Mouse (Mus musculus): ENCODE results near the gene Gm10591. TPM values are rescaled to one million over a fixed set of nuclear protein-coding genes. Genes with fewer than 3 reads are reported as not detected.
"Not testable (repeated sequence)": the region's sequence is repeated elsewhere in the genome, so short reads cannot be mapped to it uniquely, and the experiment has no call there.

The Gm10591 gene
- not detected for total RNA-seq (2022)

DNA sequence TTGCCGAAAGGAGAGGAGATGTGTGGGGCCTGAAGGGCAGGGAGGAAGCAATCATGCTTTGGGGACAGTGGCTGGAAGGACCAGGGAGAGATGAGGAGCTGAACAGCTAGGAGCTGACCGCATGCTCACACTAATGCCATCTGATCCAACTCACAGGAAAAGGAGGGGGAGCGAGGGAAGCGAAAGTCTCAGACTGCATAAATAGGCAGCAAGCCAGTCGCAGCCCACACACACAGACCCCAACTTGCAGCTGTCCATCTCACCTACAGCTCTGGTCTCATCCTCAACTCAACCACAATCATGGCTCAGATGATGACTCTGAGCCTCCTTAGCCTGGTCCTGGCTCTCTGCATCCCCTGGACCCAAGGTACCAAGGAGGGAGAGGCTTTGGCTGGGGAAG, at the start of gene Gm10591:
Gene Gm10591, plus strand, starts transcription at position 301 of the 400 bp plus-strand sequence.
- DNase-seq (ENCODE audit: low spot score in 2 of 2) = not testable (repeated sequence)

GRCm38 (mm10) chr4:42629419-42629818, 17.4 kb downstream of the Gm10591 start, which contains the start of gene Gm2564:
Gene Gm2564 (plus strand): TSS chr4:42629719.
- DNase-seq (ENCODE audit: low spot score in 2 of 2) = not testable (repeated sequence)

GRCm38 (mm10) chr4:42654951-42655350, 43.0 kb downstream of the Gm10591 start, which contains the start of gene Ccl27b:
Gene Ccl27b (plus strand): TSS chr4:42655251.
- DNase-seq (ENCODE audit: low spot score in 2 of 2) = not testable (repeated sequence)

- DNase-seq (ENCODE audit: low spot score in 2 of 2) = not testable (repeated sequence)
Measured at GRCm38 (mm10) chr4:42661793-42662192, 49.8 kb downstream of the Gm10591 start, which contains the start of gene Il11ra2. Gene Il11ra2 (minus strand): TSS chr4:42661893.

Other genes starting within 250 kb of the Gm10591 start
- not detected for gene Gm21586, start 172.8 kb upstream of the Gm10591 start, total RNA-seq (2022)
- 1 to 10 TPM; 4.9 to 8.7 (median 6.8) TPM for gene Gm2163, start 145.4 kb upstream of the Gm10591 start, total RNA-seq (2022)
- gene Fam205a2, start 84.0 kb upstream of the Gm10591 start, total RNA-seq (2022) = 1 to 10 TPM in 1 of 4 experiments, not detected in 3; 2.3 TPM
- 10 to 100 TPM; 12.8 to 17.7 (median 15.2) TPM for gene Gm2564, start 17.5 kb downstream of the Gm10591 start, total RNA-seq (2022)
- gene Ccl27b, start 43.1 kb downstream of the Gm10591 start, total RNA-seq (2022) = 1 to 10 TPM; 2.5 to 5.8 (median 3.6) TPM
- gene Il11ra2, start 49.7 kb downstream of the Gm10591 start, total RNA-seq (2022) = under 1 TPM in 1 of 4 experiments, not detected in 3; 0.30 TPM
- gene 4930578G10Rik, start 123.3 kb downstream of the Gm10591 start, total RNA-seq (2022) = 1 to 10 TPM; 2.7 to 3.2 (median 2.9) TPM
- under 1 TPM in 1 of 4 experiments, not detected in 3; 0.84 TPM for gene Ccl19, start 144.4 kb downstream of the Gm10591 start, total RNA-seq (2022)
- not detected for gene Ccl21a, start 161.8 kb downstream of the Gm10591 start, total RNA-seq (2022)
- under 1 TPM in 2 of 4 experiments, not detected in 2; 0.11 to 0.14 TPM for gene Fam205a1, start 241.7 kb downstream of the Gm10591 start, total RNA-seq (2022)
- gene Gm12394, start 244.6 kb downstream of the Gm10591 start, total RNA-seq (2022) = 1 to 10 TPM; 1.8 to 2.2 (median 2.1) TPM